Mouse (Mus musculus) MEL (cell line): Measurements from ENCODE around the gene Ipo7. TPM values are rescaled to one million over a fixed set of nuclear protein-coding genes. Genes with fewer than 3 reads are reported as not detected.

Experiments
- DNase-seq: peaks from one replicate; pipeline ENCODE4 v3.0.0; 2011; ENCODE audit warnings: low read depth, low spot score
- H3K27ac ChIP-seq: 2 replicates; pipeline ENCODE4 v1.5.1; 2012; ENCODE audit warnings: low read depth, mild to moderate bottlenecking, control low read depth, low read length, moderate library complexity; ENCODE audit not compliant: control insufficient read depth
- H3K27me3 ChIP-seq, 2 experiments: fragments of 150-350 bp in 1 of 2; sonication (generic) in 1 of 2; 2 replicates each; pipeline ENCODE4 v1.6.1; 2012; ENCODE audit warnings: low read length in 2 of 2, mild to moderate bottlenecking in 2 of 2, improper control_type of control experiment in 1 of 2, moderate library complexity in 1 of 2; ENCODE audit not compliant: insufficient read depth in 2 of 2, control insufficient read depth in 1 of 2
- H3K36me3 ChIP-seq, 2 experiments: 2 replicates each; pipeline ENCODE4 v1.6.1; 2012 to 2014; ENCODE audit warnings: low read length in 2 of 2, improper control_type of control experiment in 1 of 2, inconsistent platforms in 1 of 2, mild to moderate bottlenecking in 1 of 2; ENCODE audit not compliant: insufficient read depth in 2 of 2, control insufficient read depth in 1 of 2
- H3K4me1 ChIP-seq, 2 experiments: fragments of 150-350 bp in 1 of 2; sonication (generic) in 1 of 2; 2 replicates each; pipeline ENCODE4 v1.6.1; 2012; ENCODE audit warnings: low read length in 2 of 2, improper control_type of control experiment in 1 of 2, mild to moderate bottlenecking in 1 of 2; ENCODE audit not compliant: insufficient read depth in 2 of 2, control insufficient read depth in 1 of 2
- H3K4me3 ChIP-seq, 2 experiments: fragments of 150-350 bp in 1 of 2; sonication (generic) in 1 of 2; 2 replicates each; pipeline ENCODE4 v1.5.1; 2012; ENCODE audit warnings: low read depth in 2 of 2, low read length in 2 of 2, mild to moderate bottlenecking in 2 of 2, moderate library complexity in 2 of 2, control low read depth in 1 of 2, improper control_type of control experiment in 1 of 2; ENCODE audit not compliant: control insufficient read depth in 1 of 2, insufficient read depth in 1 of 2
- H3K79me2 ChIP-seq: 2 replicates; pipeline ENCODE4 v1.6.1; 2012; ENCODE audit warnings: mild to moderate bottlenecking, low read length, moderate library complexity; ENCODE audit not compliant: control insufficient read depth, poor library complexity, insufficient read depth
- H3K9ac ChIP-seq: 2 replicates; pipeline ENCODE4 v1.6.1; 2012; ENCODE audit warnings: low read depth, mild to moderate bottlenecking, control low read depth, low read length, moderate library complexity; ENCODE audit not compliant: control insufficient read depth, poor library complexity, severe bottlenecking
- H3K9me3 ChIP-seq: fragments of 150-350 bp; sonication (generic); replicated peaks from 2 replicates; pipeline ENCODE4 v1.6.1; 2012; ENCODE audit warnings: mild to moderate bottlenecking, low read length, improper control_type of control experiment, moderate library complexity; ENCODE audit not compliant: insufficient read depth
- CHD1 ChIP-seq: IDR thresholded peaks from 2 replicates; pipeline ENCODE4 v1.6.1; 2012; ENCODE audit warnings: low read depth, mild to moderate bottlenecking, inconsistent platforms, low read length, improper control_type of control experiment
- CHD2 ChIP-seq: IDR thresholded peaks from 2 replicates; pipeline ENCODE4 v1.6.1; 2011; ENCODE audit warnings: low read length, improper control_type of control experiment
- CTCF ChIP-seq, 3 experiments: IDR thresholded peaks in 2 of 3; conservative IDR thresholded peaks in 1 of 3; 2 replicates each; pipeline ENCODE4 v1.5.1; 2011 to 2012; ENCODE audit warnings: low read length in 3 of 3, low read depth in 2 of 3, mild to moderate bottlenecking in 2 of 3, improper control_type of control experiment in 1 of 3, inconsistent platforms in 1 of 3, mixed read lengths in 1 of 3, moderate library complexity in 1 of 3; ENCODE audit not compliant: control insufficient read depth in 1 of 3, insufficient read depth in 1 of 3, poor library complexity in 1 of 3, severe bottlenecking in 1 of 3
- E2F4 ChIP-seq: IDR thresholded peaks from 2 replicates; pipeline ENCODE4 v1.6.1; 2011; ENCODE audit warnings: low read depth, low read length, improper control_type of control experiment, borderline replicate concordance
- ELF1 ChIP-seq: IDR thresholded peaks from 2 replicates; pipeline ENCODE4 v1.6.1; 2014; ENCODE audit warnings: low read depth, mild to moderate bottlenecking, inconsistent platforms, low read length, improper control_type of control experiment, moderate library complexity
- EP300 ChIP-seq, 2 experiments: IDR thresholded peaks; 2 replicates each; pipeline ENCODE4 v1.6.1; 2011; ENCODE audit warnings: improper control_type of control experiment in 2 of 2, low read length in 2 of 2, low read depth in 1 of 2, mild to moderate bottlenecking in 1 of 2
- ETS1 ChIP-seq: IDR thresholded peaks from 2 replicates; pipeline ENCODE4 v1.6.1; 2012; ENCODE audit warnings: low read depth, mild to moderate bottlenecking, inconsistent platforms, low read length, improper control_type of control experiment, moderate library complexity
- GABPA ChIP-seq: IDR thresholded peaks from 2 replicates; pipeline ENCODE4 v1.6.1; 2012; ENCODE audit warnings: low read depth, mild to moderate bottlenecking, inconsistent platforms, low read length, improper control_type of control experiment, moderate library complexity
- JUND ChIP-seq: IDR thresholded peaks from 2 replicates; pipeline ENCODE4 v1.6.1; 2011; ENCODE audit warnings: low read depth, mild to moderate bottlenecking, improper control_type of control experiment, low read length
- KAT2A ChIP-seq: conservative IDR thresholded peaks from 2 replicates; pipeline ENCODE4 v1.6.1; 2012; ENCODE audit warnings: low read depth, low read length, improper control_type of control experiment, inconsistent platforms
- MAFK ChIP-seq: IDR thresholded peaks from 2 replicates; pipeline ENCODE4 v1.6.1; 2011; ENCODE audit warnings: low read depth, mild to moderate bottlenecking, low read length, improper control_type of control experiment, borderline replicate concordance
- MAX ChIP-seq: IDR thresholded peaks from 2 replicates; pipeline ENCODE4 v1.6.1; 2011; ENCODE audit warnings: low read length, improper control_type of control experiment
- MXI1 ChIP-seq: IDR thresholded peaks from 2 replicates; pipeline ENCODE4 v1.6.1; 2011; ENCODE audit warnings: mild to moderate bottlenecking, low read depth, low read length, improper control_type of control experiment
- MYB ChIP-seq: IDR thresholded peaks from 2 replicates; pipeline ENCODE4 v1.6.1; 2011; ENCODE audit warnings: mild to moderate bottlenecking, low read depth, low read length, improper control_type of control experiment
- MYC ChIP-seq: IDR thresholded peaks from 2 replicates; pipeline ENCODE4 v1.6.1; 2011; ENCODE audit warnings: low read depth, mild to moderate bottlenecking, low read length, improper control_type of control experiment, moderate library complexity
- NELFE ChIP-seq: IDR thresholded peaks from 2 replicates; pipeline ENCODE4 v1.6.1; 2011; ENCODE audit warnings: low read depth, low read length, improper control_type of control experiment
- NRF1 ChIP-seq: IDR thresholded peaks from 2 replicates; pipeline ENCODE4 v1.6.1; 2014; ENCODE audit warnings: low read depth, mild to moderate bottlenecking, inconsistent platforms, low read length, improper control_type of control experiment, moderate library complexity; ENCODE audit not compliant: poor library complexity, insufficient read depth, severe bottlenecking
- POLR2A ChIP-seq, 2 experiments: IDR thresholded peaks; 2 replicates each; pipeline ENCODE4 v1.6.1; 2011 to 2012; ENCODE audit warnings: low read length in 2 of 2, mild to moderate bottlenecking in 2 of 2, control low read depth in 1 of 2, improper control_type of control experiment in 1 of 2, low read depth in 1 of 2, moderate library complexity in 1 of 2; ENCODE audit not compliant: control insufficient read depth in 1 of 2, insufficient read depth in 1 of 2, poor library complexity in 1 of 2
- POLR2AphosphoS2 ChIP-seq: IDR thresholded peaks from 2 replicates; pipeline ENCODE4 v1.6.1; 2011; ENCODE audit warnings: low read length, improper control_type of control experiment
- POLR2AphosphoS5 ChIP-seq: IDR thresholded peaks from 2 replicates; pipeline ENCODE4 v1.6.1; 2012; ENCODE audit warnings: low read depth, borderline replicate concordance, mild to moderate bottlenecking, inconsistent platforms, low read length, moderate library complexity, mixed read lengths
- SIN3A ChIP-seq: IDR thresholded peaks from 2 replicates; pipeline ENCODE4 v1.6.1; 2012; ENCODE audit warnings: low read length, improper control_type of control experiment, inconsistent platforms
- TBP ChIP-seq: IDR thresholded peaks from 2 replicates; pipeline ENCODE4 v1.8.0; 2011; ENCODE audit warnings: low read depth, low read length, improper control_type of control experiment
- TCF12 ChIP-seq: IDR thresholded peaks from 2 replicates; pipeline ENCODE4 v1.6.1; 2014; ENCODE audit warnings: low read depth, mild to moderate bottlenecking, inconsistent platforms, low read length, improper control_type of control experiment, moderate library complexity
- UBTF ChIP-seq: IDR thresholded peaks from 2 replicates; pipeline ENCODE4 v1.6.1; 2012; ENCODE audit warnings: low read depth, mild to moderate bottlenecking, inconsistent platforms, low read length, improper control_type of control experiment, moderate library complexity, borderline replicate concordance; ENCODE audit not compliant: insufficient read depth
- USF1 ChIP-seq: IDR thresholded peaks from 2 replicates; pipeline ENCODE4 v1.6.1; 2014; ENCODE audit warnings: low read depth, mild to moderate bottlenecking, inconsistent platforms, low read length, improper control_type of control experiment, moderate library complexity
- USF2 ChIP-seq, 2 experiments: IDR thresholded peaks; 2 replicates each; pipeline ENCODE4 v1.6.1; 2011 to 2012; ENCODE audit warnings: improper control_type of control experiment in 2 of 2, low read length in 2 of 2, borderline replicate concordance in 1 of 2, inconsistent platforms in 1 of 2, low read depth in 1 of 2, mild to moderate bottlenecking in 1 of 2; ENCODE audit not compliant: insufficient read depth in 1 of 2
- ZC3H11A ChIP-seq: IDR thresholded peaks from 2 replicates; pipeline ENCODE4 v1.6.1; 2012; ENCODE audit warnings: low read depth, mild to moderate bottlenecking, inconsistent platforms, low read length, improper control_type of control experiment
- ZMIZ1 ChIP-seq: IDR thresholded peaks from 2 replicates; pipeline ENCODE4 v1.6.1; 2012; ENCODE audit warnings: low read depth, mild to moderate bottlenecking, inconsistent platforms, low read length, improper control_type of control experiment, moderate library complexity
- ZNF384 ChIP-seq: IDR thresholded peaks from 2 replicates; pipeline ENCODE4 v1.6.1; 2012; ENCODE audit warnings: low read depth, mild to moderate bottlenecking, inconsistent platforms, low read length, improper control_type of control experiment
- polyA plus RNA-seq, 2 experiments: library from polyadenylated mRNA; stranded (reverse) in 1 of 2; unstranded in 1 of 2; fragments of >175 nt in 1 of 2; fragments of >200 nt in 1 of 2; gene quantifications; 2 replicates each; pipeline versions ENCODE4 v1.2.1 to v1.2.4; 2012; ENCODE audit warnings: low replicate concordance in 2 of 2, low read depth in 1 of 2; ENCODE audit not compliant: insufficient read length in 2 of 2, insufficient read depth in 1 of 2, missing spikeins in 1 of 2
- total RNA-seq: library from RNA; depleted of rRNA; stranded (reverse); fragments of 300-350 nt; gene quantifications from 2 replicates; pipeline ENCODE4 v1.2.3, GENCODE M21; 2012

The Ipo7 gene
- total and polyA plus RNA-seq, 3 experiments, result 111 to 172 (median 145) TPM

DNA sequence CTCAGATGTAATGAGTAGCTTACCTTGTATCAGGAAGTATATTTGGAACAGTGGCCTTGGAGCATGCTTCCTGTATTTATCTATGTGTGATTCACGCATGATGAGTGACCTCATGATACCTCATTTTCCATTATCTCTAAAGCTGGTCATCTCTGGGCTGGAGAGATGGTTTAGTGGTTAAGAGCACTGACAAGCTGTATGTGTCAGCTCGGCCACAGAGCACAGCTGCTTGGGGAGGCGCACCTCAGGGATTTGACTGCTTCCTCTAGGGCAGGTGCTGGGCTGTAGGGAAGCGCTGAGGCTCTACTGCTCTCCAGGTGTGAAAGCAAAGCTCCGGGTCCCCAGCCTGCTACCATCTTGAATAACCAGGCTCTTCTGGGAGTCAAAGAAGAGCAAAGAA is 60.1 kb downstream of the Ipo7 start:
- TF ChIP-seq ZMIZ1 (no peak), ZC3H11A (no peak), NRF1 (no peak), ELF1 (no peak), MYC (no peak), CHD2 (no peak), NELFE (no peak), POLR2AphosphoS5 (no peak)
- Histone ChIP-seq H3K27ac (no peak overlapping the region), H3K79me2 (no peaks in the 10 kb centered on the region), H3K9me3 (no peaks in the 10 kb centered on the region), H3K9ac (no peak overlapping the region), H3K4me3 (no peak overlapping the region), H3K4me1 (no peaks in the 10 kb centered on the region), H3K27me3 (no peaks in the 10 kb centered on the region), H3K36me3 (peaks cover 0 to 20% of the 10 kb centered on the region in 2 experiments; a peak in 2 of 4 replicates)
- DNase-seq, result no peak

- Histone ChIP-seq H3K27me3 (no peaks in the 10 kb centered on the region), H3K79me2 (no peaks in the 10 kb centered on the region), H3K36me3 (peaks cover 0 to 26% of the 10 kb centered on the region in 2 experiments; a peak in 2 of 4 replicates), H3K4me3 (no peak overlapping the region), H3K4me1 (no peaks in the 10 kb centered on the region), H3K9me3 (no peaks in the 10 kb centered on the region), H3K9ac (no peak overlapping the region), H3K27ac (no peak overlapping the region)
- peak; percentile 75 for DNase-seq
- peak; percentile 93 for TF ChIP-seq ZNF384
- no peak for TF ChIP-seq ETS1
- no peak for TF ChIP-seq UBTF
- TF ChIP-seq EP300 (IDR thresholded peaks at IDR 0.05; ENCODE audit: low read depth in 1 of 2, low read length in 2 of 2), result no peak
- no peak for TF ChIP-seq MXI1
- TF ChIP-seq POLR2A (IDR thresholded peaks at IDR 0.05; ENCODE audit: control insufficient read depth in 1 of 2, insufficient read depth in 1 of 2, low read depth in 1 of 2, low read length in 2 of 2, poor library complexity in 1 of 2), result no peak
- TF ChIP-seq USF2 (IDR thresholded peaks at IDR 0.05; ENCODE audit: borderline replicate concordance in 1 of 2, insufficient read depth in 1 of 2, low read depth in 1 of 2, low read length in 2 of 2), result no peak
- TF ChIP-seq POLR2AphosphoS2, result no peak
- no peak for TF ChIP-seq MYC
- TF ChIP-seq USF1, result no peak
- no peak for TF ChIP-seq GABPA
- TF ChIP-seq NRF1, result no peak
- no peak for TF ChIP-seq E2F4
- TF ChIP-seq SIN3A, result peak; percentile 39; the same call in 1 of the 2 replicates
- TF ChIP-seq NELFE, result no peak
- no peak for TF ChIP-seq CHD2
- TF ChIP-seq ZC3H11A, result peak; percentile 63
- peak; percentile 47 to 78 (median 70) for TF ChIP-seq CTCF (IDR thresholded peaks at IDR 0.05 in 2 of 3, conservative IDR thresholded peaks at IDR 0.05 in 1 of 3; ENCODE audit: control insufficient read depth in 1 of 3, insufficient read depth in 1 of 3, low read depth in 2 of 3, low read length in 3 of 3, poor library complexity in 1 of 3, severe bottlenecking in 1 of 3)
- TF ChIP-seq CHD1, result no peak
- TF ChIP-seq JUND, result no peak
- 0 out of 2 replicates have a peak, but pooled peaks have one; percentile 7 for TF ChIP-seq ELF1
- TF ChIP-seq TBP, result no peak
- TF ChIP-seq TCF12, result no peak
- TF ChIP-seq MYB, result no peak
- TF ChIP-seq POLR2AphosphoS5, result no peak
- TF ChIP-seq MAX, result no peak
- no peak for TF ChIP-seq KAT2A
- no peak for TF ChIP-seq MAFK
Measured at GRCm38 (mm10) chr7:110083386-110084165, 65.5 kb downstream of the Ipo7 start.
